Mouse (Mus musculus) bone marrow, adult 2 months (tissue): Measurements from ENCODE around the gene Large1.
"Not testable (repeated sequence)": the region's sequence is repeated elsewhere in the genome, so short reads cannot be mapped to it uniquely, and the experiment has no call there.

ENCODE experiments used
- CTCF ChIP-seq: fragments of 200-500 bp; IDR thresholded peaks from 2 replicates; pipeline ENCODE4 v1.5.1; 2011; ENCODE audit warnings: low read length, control low read depth; ENCODE audit not compliant: control insufficient read depth, insufficient read depth
- POLR2A ChIP-seq: fragments of 200-500 bp; IDR thresholded peaks from 2 replicates; pipeline ENCODE4 v1.6.1; 2011; ENCODE audit warnings: low read depth, mild to moderate bottlenecking, control low read depth, low read length, borderline replicate concordance; ENCODE audit not compliant: control insufficient read depth

- not testable (repeated sequence) for TF ChIP-seq CTCF, POLR2A
These were observed 411.9 kb downstream of the Large1 start for GRCm38 (mm10) chr8:72941393-72941792.
